Mouse (Mus musculus): Measurements from ENCODE around the gene Mrgprb4.

The Mrgprb4 gene

DNA sequence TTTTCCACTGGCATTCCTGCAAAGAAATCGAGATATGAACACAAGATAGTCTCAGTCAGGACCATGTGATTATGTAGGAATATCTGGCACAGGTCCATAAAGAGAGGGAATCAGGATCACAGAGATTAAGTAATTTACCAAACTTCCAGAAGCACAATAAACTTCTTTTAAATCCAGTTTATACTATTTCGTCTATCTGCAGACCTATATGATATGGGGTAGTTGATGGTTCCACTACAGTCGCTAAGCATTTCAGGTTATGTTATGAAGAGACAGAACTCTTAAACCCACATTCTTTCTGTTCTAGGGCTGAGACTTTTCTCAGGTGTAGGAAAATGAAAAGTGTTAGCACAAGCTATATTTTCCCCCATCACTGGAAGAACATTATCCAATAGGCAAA, at the start of gene Mrgprb4:
Gene Mrgprb4, minus strand, starts transcription at position 101 of the 400 bp plus-strand sequence.
- DNase-seq: no peak

- no peak for DNase-seq
Measured at GRCm38 (mm10) chr7:48226114-48226513, 27.0 kb upstream of the Mrgprb4 start.

- DNase-seq: no peak
Measured at GRCm38 (mm10) chr7:48225065-48225464, 26.0 kb upstream of the Mrgprb4 start.

GRCm38 (mm10) chr7:48168919-48169318, 30.2 kb downstream of the Mrgprb4 start, which contains the start of gene Mrgprb5:
TSS of gene Mrgprb5 (minus strand) at chr7:48169019.
- DNase-seq: no peak

DNA sequence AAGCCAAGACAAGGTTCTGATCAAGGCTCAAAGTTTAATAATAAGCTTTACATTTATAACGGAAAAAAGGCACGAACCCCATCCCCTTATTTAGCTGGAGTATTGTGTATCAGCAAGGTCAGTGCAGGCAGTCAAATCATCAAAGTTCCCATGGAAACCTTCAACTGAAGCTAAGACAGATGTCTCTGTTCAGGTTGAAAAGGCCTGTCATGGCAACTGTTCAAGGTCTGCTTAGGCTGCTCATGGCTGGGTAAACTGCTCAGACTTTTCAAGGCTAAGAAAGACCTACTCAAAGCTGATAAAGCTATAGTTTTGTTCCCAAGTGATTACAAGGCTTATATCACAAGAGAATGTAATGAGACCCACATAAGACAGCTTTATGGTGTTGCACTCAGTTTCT, 31.6 kb downstream of the Mrgprb4 start:
- DNase-seq: no peak
